Mouse (Mus musculus): ENCODE measurements around the gene Rasgrf2. TPM values are rescaled to one million over a fixed set of nuclear protein-coding genes. Genes with fewer than 3 reads are reported as not detected.

Gene Rasgrf2
- polyA plus RNA-seq, 1 experiment from 2014 or later: 0.13 TPM

DNA sequence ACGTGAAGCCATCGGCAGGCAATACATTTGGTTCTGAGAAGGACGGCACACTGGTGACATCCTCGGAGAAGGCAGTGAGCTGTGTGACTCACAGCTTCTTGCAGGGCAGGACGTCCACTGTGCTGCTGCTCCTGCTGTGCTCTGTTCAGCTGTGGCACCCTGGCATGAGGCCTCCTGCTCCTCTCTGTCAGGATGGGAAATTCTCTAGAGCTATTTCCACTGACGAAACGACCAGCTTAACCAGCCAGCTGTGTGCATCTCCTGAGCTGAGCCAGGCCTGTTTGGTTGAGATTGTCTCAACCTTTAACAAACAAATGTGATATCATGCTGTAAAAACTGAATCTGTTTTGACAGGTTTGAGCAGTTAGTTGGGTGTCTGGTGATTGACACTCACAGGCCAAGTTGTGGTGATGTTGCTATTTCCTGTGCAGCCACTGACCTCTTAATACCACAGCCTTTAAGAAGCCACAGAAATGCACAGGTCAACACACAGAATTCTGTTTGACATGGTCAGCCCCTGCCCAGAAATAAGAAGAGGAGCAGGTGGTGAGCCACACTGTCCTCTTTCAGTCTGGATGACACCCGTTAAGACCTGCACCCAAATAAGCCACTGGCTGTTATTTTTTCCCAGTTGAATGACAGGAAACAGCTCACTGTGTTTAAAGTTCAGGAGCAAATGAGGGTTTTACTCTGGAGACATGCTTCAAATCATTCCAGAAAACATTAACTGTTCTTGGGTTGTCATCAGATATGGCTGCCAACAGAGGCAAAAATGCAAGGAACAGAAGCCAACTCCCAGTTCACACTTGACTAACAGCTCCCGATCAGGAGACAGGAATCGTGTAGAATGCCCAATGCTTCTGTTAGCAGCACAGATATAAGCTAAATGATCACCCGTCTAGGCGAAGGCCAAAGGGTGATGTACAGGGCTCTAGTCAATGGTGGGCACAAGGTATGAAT, 36.0 kb downstream of the Rasgrf2 start:
- no peak overlapping the region for H3K4me3 ChIP-seq
- H3K27ac ChIP-seq: no peak overlapping the region
- no peaks in the 10 kb centered on the region for H3K9me3 ChIP-seq (replicated peaks)
- WGBS: 78% methylated on average over 12 of the region's 12 CpGs
- 0 out of 2 replicates have a peak, but pooled peaks cover 2% of the 10 kb centered on the region for H3K4me1 ChIP-seq
- DNase-seq (ENCODE audit: low spot score): no peak
- H3K27me3 ChIP-seq (ENCODE audit: low read depth, poor library complexity, severe bottlenecking): no peaks in the 10 kb centered on the region
- no peaks in the 10 kb centered on the region for H3K36me3 ChIP-seq

DNA sequence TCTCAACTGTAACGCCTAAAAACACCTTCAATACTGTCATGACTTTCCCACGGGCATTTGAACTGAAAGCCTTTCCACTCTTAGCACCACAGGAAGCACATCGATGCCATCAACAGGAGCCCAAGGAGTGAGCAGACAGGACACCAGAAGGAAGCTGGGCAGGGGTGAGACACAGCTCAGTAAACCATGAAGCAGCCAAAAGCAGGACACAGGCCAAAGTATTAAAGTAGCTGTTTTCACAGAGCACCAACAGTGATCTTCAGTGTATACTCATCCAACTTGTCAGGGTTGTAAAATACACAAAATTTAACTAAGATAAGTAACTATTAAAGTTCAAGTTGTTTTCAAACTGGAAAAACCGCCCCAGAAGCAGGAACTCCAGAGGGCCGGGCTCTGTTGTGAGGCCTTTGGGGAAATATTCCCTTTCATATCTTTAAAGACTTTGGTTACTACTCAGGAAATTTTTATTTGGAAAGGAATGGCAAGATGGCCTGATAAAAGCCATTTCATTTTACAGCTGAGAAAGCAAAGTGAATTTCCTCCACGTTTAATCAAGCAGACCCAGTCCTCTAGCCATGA, 37.7 kb downstream of the Rasgrf2 start:
- Histone ChIP-seq H3K27ac (no peak overlapping the region), H3K9me3 (replicated peaks) (no peaks in the 10 kb centered on the region), H3K27me3 (ENCODE audit: low read depth, poor library complexity, severe bottlenecking) (no peaks in the 10 kb centered on the region), H3K4me1 (0 out of 2 replicates have a peak, but pooled peaks cover 2% of the 10 kb centered on the region), H3K36me3 (no peaks in the 10 kb centered on the region), H3K4me3 (no peak overlapping the region)
- WGBS: 92% methylated on average over 6 of the region's 6 CpGs
- DNase-seq (ENCODE audit: low spot score): no peak

DNA sequence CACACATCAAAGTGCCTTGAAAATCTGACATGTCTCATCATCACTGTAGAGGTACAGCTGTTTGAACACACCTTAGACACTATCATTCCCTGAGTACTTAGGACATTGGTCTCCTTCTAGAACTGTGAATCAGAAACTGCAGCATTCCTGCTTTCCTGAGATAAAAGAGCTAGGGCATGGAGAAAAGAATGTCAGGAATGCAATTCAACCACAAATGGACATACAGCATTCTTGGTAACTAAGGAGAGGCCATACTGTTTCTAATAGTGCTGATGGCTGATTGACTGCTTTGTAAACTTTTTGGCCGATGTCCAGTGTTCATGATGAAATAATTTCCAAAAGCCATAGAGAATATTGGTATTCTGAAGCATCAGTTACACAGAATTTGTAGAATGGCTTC, 58.3 kb downstream of the Rasgrf2 start:
- Histone ChIP-seq H3K9me3 (replicated peaks) (0 out of 2 replicates have a peak, but pooled peaks cover 1% of the 10 kb centered on the region), H3K4me1 (no peaks in the 10 kb centered on the region), H3K4me3 (no peak overlapping the region), H3K27ac (no peak overlapping the region), H3K36me3 (no peaks in the 10 kb centered on the region), H3K27me3 (ENCODE audit: low read depth, poor library complexity, severe bottlenecking) (no peaks in the 10 kb centered on the region)
- WGBS: 83% methylated on average over 1 of the region's 1 CpGs
- DNase-seq (ENCODE audit: low spot score): no peak

DNA sequence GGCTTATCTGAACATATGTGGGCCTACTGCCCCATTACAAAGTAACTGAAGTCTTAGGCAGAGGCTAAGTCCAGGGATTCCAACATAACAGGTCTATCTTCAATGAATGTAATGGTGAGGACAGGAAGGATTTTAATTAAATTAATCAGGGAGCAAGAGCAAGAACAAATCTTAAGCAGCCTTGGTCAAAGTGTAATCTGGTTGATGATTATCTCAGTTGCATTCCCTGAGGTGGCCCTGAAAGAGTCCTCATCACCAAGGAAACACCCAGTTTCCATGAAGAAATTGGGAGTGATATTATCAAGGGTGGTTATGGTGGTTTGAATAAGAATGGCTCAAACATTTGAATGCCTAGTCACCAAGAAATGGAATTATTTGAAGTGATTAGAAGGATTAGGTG, 62.8 kb downstream of the Rasgrf2 start:
- no peak for DNase-seq (ENCODE audit: low spot score)
- Histone ChIP-seq H3K9me3 (replicated peaks) (no peaks in the 10 kb centered on the region), H3K36me3 (no peaks in the 10 kb centered on the region), H3K27ac (no peak overlapping the region), H3K4me1 (no peaks in the 10 kb centered on the region), H3K27me3 (ENCODE audit: low read depth, poor library complexity, severe bottlenecking) (no peaks in the 10 kb centered on the region), H3K4me3 (no peak overlapping the region)

DNA sequence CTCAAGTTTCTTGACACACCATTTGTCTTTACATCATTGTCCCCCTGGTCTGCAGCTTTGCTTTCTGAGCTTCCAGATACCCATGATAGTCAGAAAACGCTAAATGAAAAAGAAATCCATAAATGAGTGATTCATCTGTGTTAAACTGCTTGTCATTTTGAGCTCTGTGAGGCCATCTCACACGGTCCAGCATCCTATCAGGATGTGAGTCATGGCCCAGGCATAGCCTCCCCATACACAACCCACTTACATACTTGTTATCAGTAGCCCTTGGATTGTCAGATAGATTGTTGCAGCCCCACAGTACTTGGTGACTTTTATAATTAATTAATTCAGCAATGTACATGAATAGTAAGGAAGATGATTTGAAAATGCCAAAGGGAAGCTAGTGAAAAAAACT, 63.6 kb downstream of the Rasgrf2 start:
- WGBS: 81% methylated on average over 2 of the region's 2 CpGs
- Histone ChIP-seq H3K27me3 (ENCODE audit: low read depth, poor library complexity, severe bottlenecking) (no peaks in the 10 kb centered on the region), H3K9me3 (replicated peaks) (no peaks in the 10 kb centered on the region), H3K36me3 (no peaks in the 10 kb centered on the region), H3K4me3 (no peak overlapping the region), H3K4me1 (no peaks in the 10 kb centered on the region), H3K27ac (no peak overlapping the region)
- DNase-seq (ENCODE audit: low spot score): no peak

DNA sequence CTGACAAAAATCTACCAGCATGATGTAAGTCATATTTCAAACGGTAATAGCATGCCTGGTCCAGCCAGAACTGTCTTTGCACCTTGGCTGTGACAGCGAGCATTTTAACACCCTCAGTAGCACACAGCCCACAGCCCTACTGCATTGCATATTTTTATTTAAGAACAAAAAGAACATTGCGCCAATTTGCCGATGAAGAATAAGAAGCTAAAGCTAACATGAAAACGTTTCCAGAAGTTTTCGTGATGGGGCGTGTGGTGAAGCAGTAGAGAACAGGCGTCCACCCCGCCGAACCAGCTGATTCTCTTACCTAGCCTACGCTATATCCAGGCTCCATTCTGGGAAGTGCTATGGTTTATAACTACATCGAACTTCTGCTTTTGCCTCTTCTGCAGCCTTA, 77.7 kb downstream of the Rasgrf2 start:
- no peaks in the 10 kb centered on the region for H3K27me3 ChIP-seq (ENCODE audit: low read depth, poor library complexity, severe bottlenecking)
- WGBS: 95% methylated on average over 12 of the region's 12 CpGs
- no peaks in the 10 kb centered on the region for H3K36me3 ChIP-seq
- no peaks in the 10 kb centered on the region for H3K9me3 ChIP-seq (replicated peaks)
- H3K4me1 ChIP-seq: 0 out of 2 replicates have a peak, but pooled peaks cover 4% of the 10 kb centered on the region
- DNase-seq (ENCODE audit: low spot score): no peak
- no peak overlapping the region for H3K4me3 ChIP-seq
- H3K27ac ChIP-seq: no peak overlapping the region

DNA sequence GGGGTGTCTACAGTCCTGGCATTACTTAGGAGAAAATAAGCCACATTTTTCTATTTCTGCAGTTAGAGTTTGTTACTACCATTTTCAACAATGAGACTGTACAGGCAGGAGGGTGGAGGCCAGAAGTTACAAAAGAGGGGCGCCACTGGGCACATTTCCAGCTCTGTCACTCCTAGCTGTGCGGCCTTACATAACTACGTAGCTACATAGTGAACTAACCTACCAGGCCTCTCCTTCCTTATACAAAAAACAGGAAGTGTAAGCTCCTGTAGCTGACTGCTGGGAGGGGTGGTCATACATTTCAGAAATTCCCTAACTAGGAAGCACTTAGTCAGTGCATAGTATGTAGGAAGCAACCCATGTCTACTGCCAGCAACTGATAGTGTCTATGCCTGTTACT, 78.5 kb downstream of the Rasgrf2 start:
- WGBS: 93% methylated on average over 3 of the region's 3 CpGs
- H3K27me3 ChIP-seq (ENCODE audit: low read depth, poor library complexity, severe bottlenecking): no peaks in the 10 kb centered on the region
- DNase-seq (ENCODE audit: low spot score): no peak
- no peaks in the 10 kb centered on the region for H3K36me3 ChIP-seq
- no peak overlapping the region for H3K4me3 ChIP-seq
- H3K27ac ChIP-seq: no peak overlapping the region
- H3K4me1 ChIP-seq: 0 out of 2 replicates have a peak, but pooled peaks cover 4% of the 10 kb centered on the region
- no peaks in the 10 kb centered on the region for H3K9me3 ChIP-seq (replicated peaks)

DNA sequence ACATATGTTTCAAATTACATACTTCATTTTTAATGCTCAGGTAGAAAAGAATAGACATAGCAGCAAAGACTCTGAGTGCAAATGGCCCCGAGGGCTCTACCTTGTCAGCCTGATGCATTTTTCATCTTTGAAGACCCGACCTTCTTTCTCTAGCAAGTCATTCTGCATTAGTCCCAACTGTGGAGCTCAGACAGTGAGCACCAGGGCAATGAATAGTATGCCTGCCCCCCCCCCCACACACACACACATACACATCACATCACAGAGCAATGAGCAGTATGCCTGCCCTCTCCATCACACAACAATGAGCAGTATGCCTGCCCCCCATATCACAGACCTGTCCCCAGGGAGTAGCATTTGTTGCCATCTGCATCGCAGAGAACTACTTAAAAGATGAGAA, 80.2 kb downstream of the Rasgrf2 start:
- H3K9me3 ChIP-seq (replicated peaks): no peaks in the 10 kb centered on the region
- no peak overlapping the region for H3K4me3 ChIP-seq
- no peak overlapping the region for H3K27ac ChIP-seq
- DNase-seq (ENCODE audit: low spot score): no peak
- H3K36me3 ChIP-seq: no peaks in the 10 kb centered on the region
- H3K27me3 ChIP-seq (ENCODE audit: low read depth, poor library complexity, severe bottlenecking): no peaks in the 10 kb centered on the region
- 0 out of 2 replicates have a peak, but pooled peaks cover 2% of the 10 kb centered on the region for H3K4me1 ChIP-seq
- 74% methylated on average over 3 of the region's 3 CpGs for WGBS

DNA sequence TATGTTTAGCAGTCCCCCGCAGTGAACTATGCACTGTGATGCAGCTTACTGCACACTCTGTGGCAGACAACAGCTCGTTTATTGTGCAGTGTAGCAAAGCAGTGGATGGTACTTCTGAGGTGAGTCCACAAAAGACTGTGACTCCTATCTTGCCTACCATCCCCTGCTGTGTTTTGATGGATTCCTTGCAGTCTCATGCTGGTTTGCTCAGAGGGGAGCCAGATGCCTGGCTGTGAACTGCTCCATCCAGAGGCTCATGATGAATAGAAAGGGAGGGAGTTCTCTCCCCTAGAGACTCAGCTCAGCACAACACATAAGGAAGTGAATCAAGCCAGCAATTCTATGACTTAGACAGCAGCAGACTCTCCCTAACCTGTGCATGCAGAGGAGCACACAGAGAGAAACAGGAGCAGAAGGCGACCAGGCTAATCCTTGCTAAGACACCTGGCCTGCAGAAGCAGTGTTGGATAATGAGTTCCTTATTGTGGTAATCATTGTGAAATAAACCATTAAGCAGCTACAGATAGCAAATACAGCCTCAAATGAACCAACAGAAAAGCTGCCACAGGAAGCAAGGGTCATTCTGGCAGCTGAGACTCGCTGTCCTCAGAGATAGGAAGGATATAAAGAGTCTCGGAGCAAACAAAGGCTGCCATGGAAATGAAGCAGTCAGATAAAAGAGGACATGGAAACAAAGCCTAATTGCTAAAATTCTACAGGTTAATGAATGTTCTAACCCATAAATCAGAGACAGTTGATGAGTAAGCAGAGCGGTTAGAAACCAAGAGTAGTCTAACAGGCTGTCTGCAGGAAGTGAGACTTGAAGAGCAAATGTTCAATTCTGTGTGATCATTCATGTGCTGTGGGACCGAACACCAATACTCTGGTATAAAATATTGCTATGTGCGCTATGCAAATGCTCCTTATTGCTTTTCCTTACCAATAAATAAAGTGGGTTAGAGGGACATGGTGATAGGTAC, 89.6 kb downstream of the Rasgrf2 start:
- no peak overlapping the region for H3K27ac ChIP-seq
- no peaks in the 10 kb centered on the region for H3K9me3 ChIP-seq (replicated peaks)
- no peaks in the 10 kb centered on the region for H3K27me3 ChIP-seq (ENCODE audit: low read depth, poor library complexity, severe bottlenecking)
- H3K4me3 ChIP-seq: no peak overlapping the region
- H3K4me1 ChIP-seq: peaks cover 8% of the 10 kb centered on the region
- WGBS: 60% methylated on average over 8 of the region's 8 CpGs
- no peak for DNase-seq (ENCODE audit: low spot score)
- H3K36me3 ChIP-seq: no peaks in the 10 kb centered on the region

DNA sequence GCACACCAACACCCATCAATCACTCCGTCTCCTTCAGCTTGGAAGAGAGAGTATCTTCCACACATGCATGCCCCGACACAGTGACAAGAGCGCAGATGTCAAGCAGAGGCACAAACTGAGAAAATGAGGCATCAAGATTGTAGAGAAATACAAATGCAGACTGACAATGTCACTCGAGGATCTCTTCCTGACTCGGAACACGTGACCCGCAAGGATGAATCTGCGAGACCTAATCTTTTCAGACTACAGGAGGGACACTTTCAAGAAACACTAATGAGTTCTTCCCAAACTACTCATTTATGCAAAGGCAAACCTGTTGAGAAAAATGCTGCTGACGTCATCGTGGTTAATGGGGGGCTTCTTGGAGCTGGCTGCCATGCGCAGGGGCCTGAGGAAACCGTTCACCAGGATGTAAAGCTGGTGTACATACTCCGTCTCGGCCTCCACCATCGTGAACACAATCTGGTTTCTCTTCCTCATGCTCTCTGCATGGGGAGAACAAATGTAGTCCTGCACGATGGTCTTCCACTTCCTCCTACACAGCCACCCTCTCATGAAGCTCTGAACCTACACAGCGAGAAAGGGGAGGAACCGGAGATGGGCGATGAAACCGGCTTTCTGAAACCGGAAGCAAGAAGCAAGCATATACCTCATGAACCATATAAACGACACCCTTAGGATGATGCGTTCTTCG, 100.9 kb downstream of the Rasgrf2 start:
- 95% methylated on average over 24 of the region's 24 CpGs for WGBS
- no peaks in the 10 kb centered on the region for H3K27me3 ChIP-seq (ENCODE audit: low read depth, poor library complexity, severe bottlenecking)
- H3K36me3 ChIP-seq: no peaks in the 10 kb centered on the region
- H3K27ac ChIP-seq: no peak overlapping the region
- H3K4me3 ChIP-seq: no peak overlapping the region
- H3K4me1 ChIP-seq: no peaks in the 10 kb centered on the region
- no peak for DNase-seq (ENCODE audit: low spot score)
- H3K9me3 ChIP-seq (replicated peaks): no peaks in the 10 kb centered on the region

DNA sequence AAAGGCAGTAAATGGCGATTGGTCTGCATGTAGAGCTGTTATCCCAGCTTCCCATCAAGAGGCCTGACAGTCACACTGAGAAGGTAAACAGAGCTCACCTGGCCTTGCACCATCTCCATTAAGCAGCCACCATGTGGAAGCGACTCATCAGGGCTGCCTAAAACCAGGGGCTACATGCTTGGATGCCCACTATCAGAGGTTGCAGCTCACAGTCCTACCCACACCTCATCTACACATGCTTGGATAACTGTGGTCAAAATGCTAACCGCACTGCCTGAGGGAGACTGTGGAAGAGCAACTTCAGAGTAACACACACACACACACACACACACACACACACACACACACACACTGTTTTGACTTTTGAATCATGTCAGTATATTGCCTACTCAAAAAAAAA, 101.8 kb downstream of the Rasgrf2 start:
- no peaks in the 10 kb centered on the region for H3K4me1 ChIP-seq
- no peak for DNase-seq (ENCODE audit: low spot score)
- WGBS: 77% methylated on average over 3 of the region's 3 CpGs

DNA sequence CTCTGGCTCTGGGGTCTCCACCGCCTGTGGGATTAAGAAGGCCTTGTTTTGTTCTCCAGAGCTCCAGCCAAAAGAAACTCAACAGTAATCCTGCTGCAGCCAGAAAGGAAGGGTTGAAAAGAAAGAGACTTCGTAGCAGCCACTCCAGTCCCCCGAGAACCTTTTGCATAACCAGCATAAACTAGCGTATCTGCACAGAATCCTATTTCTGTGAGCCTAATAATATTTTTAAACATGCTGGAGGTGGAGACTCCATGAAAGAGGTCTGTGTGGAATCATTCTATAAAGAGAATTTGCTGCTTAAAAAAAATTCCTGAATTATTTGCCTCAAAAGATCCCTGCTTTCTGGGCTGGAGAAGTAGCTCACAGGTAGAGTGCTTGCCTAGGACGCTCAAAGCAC, 103.5 kb downstream of the Rasgrf2 start:
- no peaks in the 10 kb centered on the region for H3K9me3 ChIP-seq (replicated peaks)
- WGBS: 93% methylated on average over 5 of the region's 5 CpGs
- no peaks in the 10 kb centered on the region for H3K36me3 ChIP-seq
- no peaks in the 10 kb centered on the region for H3K4me1 ChIP-seq
- H3K27ac ChIP-seq: no peak overlapping the region
- DNase-seq (ENCODE audit: low spot score): no peak
- no peaks in the 10 kb centered on the region for H3K27me3 ChIP-seq (ENCODE audit: low read depth, poor library complexity, severe bottlenecking)
- no peak overlapping the region for H3K4me3 ChIP-seq

More for the DNA sequence above, 101.8 kb downstream of the Rasgrf2 start:
- Histone ChIP-seq H3K4me3 (no peak overlapping the region), H3K36me3 (no peaks in the 10 kb centered on the region), H3K9me3 (replicated peaks) (no peaks in the 10 kb centered on the region), H3K27me3 (ENCODE audit: low read depth, poor library complexity, severe bottlenecking) (no peaks in the 10 kb centered on the region), H3K27ac (no peak overlapping the region)
